In genomic region chr12:4843741-4844140, GRCm38 (mm10) we compare ENCODE assay signal across 8 mouse cellular contexts. TPM values are rescaled to one million over a fixed set of nuclear protein-coding genes. Genes with fewer than 3 reads are reported as not detected.
DNase-seq lines count a peak whose midpoint lies in the region; ATAC-seq and TF ChIP-seq lines count a peak whose summit lies in the region.

No protein-coding gene starts in this region.

- no peaks in the 10 kb centered on the region for H3K9me3 ChIP-seq in erythroblast, embryonic 14.5 days (ENCODE audit: control insufficient read depth, low read length)
- no peaks in the 10 kb centered on the region for H3K9me3 ChIP-seq in hindbrain, embryonic 15.5 days
- no peaks in the 10 kb centered on the region for H3K9me3 ChIP-seq in liver, embryonic 14.5 days (ENCODE audit: control insufficient read depth, low read length)

- peaks cover 50% of the 10 kb centered on the region for H3K4me1 ChIP-seq in erythroblast, embryonic 14.5 days (ENCODE audit: control insufficient read depth)
- peaks cover 26% of the 10 kb centered on the region for H3K4me1 ChIP-seq in hindbrain, embryonic 15.5 days (replicated peaks)
- H3K4me1 ChIP-seq in liver, embryonic 14.5 days (replicated peaks; ENCODE audit: control insufficient read depth in 2 of 2, insufficient read depth in 2 of 2, low read length in 1 of 2) = peaks cover 9 to 20% of the 10 kb centered on the region in 2 experiments

- peak overlapping the region; percentile 65 for H3K4me2 ChIP-seq in hindbrain, embryonic 15.5 days
- peak overlapping the region; percentile 99 for H3K4me2 ChIP-seq in liver, embryonic 14.5 days (ENCODE audit: low read depth)

- 0 out of 2 replicates have a peak, but pooled peaks have one; percentile 35 for ATAC-seq in hindbrain, embryonic 15.5 days (ENCODE audit: low FRiP score, low read depth)
- peak; percentile 55 for ATAC-seq in liver, embryonic 14.5 days (ENCODE audit: insufficient read depth)

- peaks cover 43% of the 10 kb centered on the region for H3K27me3 ChIP-seq in erythroblast, embryonic 14.5 days (ENCODE audit: control insufficient read depth)
- H3K27me3 ChIP-seq in hindbrain, embryonic 15.5 days = peaks cover 4% of the 10 kb centered on the region; the same call in 1 of the 2 replicates
- peaks cover 7% of the 10 kb centered on the region for H3K27me3 ChIP-seq in liver, embryonic 14.5 days (ENCODE audit: control insufficient read depth, insufficient read depth, low read length)

- peak overlapping the region; percentile 53; the same call in 1 of the 2 replicates for H3K27ac ChIP-seq in hindbrain, embryonic 15.5 days (replicated peaks)
- H3K27ac ChIP-seq in liver, embryonic 14.5 days = peak overlapping the region; percentile 13; the same call in 1 of the 2 replicates

- peaks cover 9% of the 10 kb centered on the region for H3K36me3 ChIP-seq in erythroblast, embryonic 14.5 days (ENCODE audit: control insufficient read depth)
- no peaks in the 10 kb centered on the region; the same call in 1 of the 2 replicates for H3K36me3 ChIP-seq in hindbrain, embryonic 15.5 days
- no peaks in the 10 kb centered on the region for H3K36me3 ChIP-seq in liver, embryonic 14.5 days (replicated peaks; ENCODE audit: control insufficient read depth, insufficient read depth, low read depth)

- peak; percentile 31 for DNase-seq in cerebellum, adult 8-10 months
- DNase-seq in cerebellum, adult 9-10 months = no peak
- DNase-seq in adrenal gland, adult 2 months = peak; percentile 65
- DNase-seq in liver, embryonic 14.5 days (ENCODE audit: low read depth in 3 of 3, low spot score in 3 of 3) = peak; percentile 12 to 41 (median 26)
- peak; percentile 79 for DNase-seq in naive thymus-derived CD4-positive, alpha-beta T cell, adult 2 months (ENCODE audit: low read depth)
- DNase-seq in yolk sac, embryonic 10.5 days (ENCODE audit: low spot score) = peak; percentile 61

- peak overlapping the region; percentile 87 for H3K4me3 ChIP-seq in erythroblast, embryonic 14.5 days (replicated peaks)
- H3K4me3 ChIP-seq in hindbrain, embryonic 15.5 days = peak overlapping the region; percentile 71
- H3K4me3 ChIP-seq in liver, embryonic 14.5 days (ENCODE audit: insufficient read depth in 1 of 2, low read depth in 2 of 2, low read length in 2 of 2) = peak overlapping the region; percentile 79 to 100

- peak overlapping the region; percentile 58 for H3K9ac ChIP-seq in hindbrain, embryonic 15.5 days
- peak overlapping the region; percentile 78 for H3K9ac ChIP-seq in liver, embryonic 14.5 days (replicated peaks)

- no peak for TF ChIP-seq CTCF in liver, embryonic 14.5 days (IDR thresholded peaks at IDR 0.05; ENCODE audit: low read depth)

- no peak for TF ChIP-seq EP300 in liver, embryonic 14.5 days (IDR thresholded peaks at IDR 0.05; ENCODE audit: low read depth)

- 0% methylated on average over 12 of the region's 12 CpGs for WGBS in hindbrain, embryonic 15.5 days
- under 1% methylated on average over 12 of the region's 12 CpGs for WGBS in liver, embryonic 14.5 days (ENCODE audit: insufficient replicate concordance)

RNA-seq across cellular contexts. Expression of gene Wdcp, which starts 0.6 kb away (rescaled TPM):
- total RNA-seq in adrenal gland, adult 2 months (2021) = 1 to 10 TPM; 7.1 to 7.7 TPM
- 3.5 and 3.8 TPM in 2 replicates for polyA plus RNA-seq in adrenal gland, adult 2 months (2012; rRNA removed)
- polyA plus RNA-seq in erythroblast, embryonic 14.5 days (2012) = 0.05 and 0.17 TPM in 2 replicates
- polyA plus RNA-seq in hindbrain, embryonic 15.5 days (2015; fragmentation: Nextera tagmentation; extraction: Ambion mirVana) = 14.2 and 14.9 TPM in 2 replicates
- 7.7 and 9.1 TPM in 2 replicates for polyA plus RNA-seq in liver, embryonic 14.5 days (2012; rRNA removed)
- polyA plus RNA-seq in liver, embryonic 14.5 days (2014; fragmentation: Nextera tagmentation; extraction: Ambion mirVana) = 11.3 and 11.6 TPM in 2 replicates

RNA-seq across cellular contexts. Expression of gene Fkbp1b, which starts 2.4 kb away (rescaled TPM):
- total RNA-seq in adrenal gland, adult 2 months (2021) = 1 to 10 TPM; 4.2 to 9.6 TPM
- 5.2 and 8.9 TPM in 2 replicates for polyA plus RNA-seq in adrenal gland, adult 2 months (2012; rRNA removed)
- polyA plus RNA-seq in erythroblast, embryonic 14.5 days (2012) = 0.04 TPM in 1 of 2 replicates, not detected in the other
- 60.0 and 71.2 TPM in 2 replicates for polyA plus RNA-seq in hindbrain, embryonic 15.5 days (2015; fragmentation: Nextera tagmentation; extraction: Ambion mirVana)
- polyA plus RNA-seq in liver, embryonic 14.5 days (2012; rRNA removed) = 2.5 and 2.9 TPM in 2 replicates
- polyA plus RNA-seq in liver, embryonic 14.5 days (2014; fragmentation: Nextera tagmentation; extraction: Ambion mirVana) = 2.2 and 2.6 TPM in 2 replicates

RNA-seq across cellular contexts. Expression of gene Sf3b6, which starts 26.4 kb away (rescaled TPM):
- 100 to 1,000 TPM; 117 to 145 TPM for total RNA-seq in adrenal gland, adult 2 months (2021)
- polyA plus RNA-seq in adrenal gland, adult 2 months (2012; rRNA removed) = 7.1 and 9.4 TPM in 2 replicates
- 0.51 and 0.52 TPM in 2 replicates for polyA plus RNA-seq in erythroblast, embryonic 14.5 days (2012)
- polyA plus RNA-seq in hindbrain, embryonic 15.5 days (2015; fragmentation: Nextera tagmentation; extraction: Ambion mirVana) = 174 and 203 TPM in 2 replicates
- 34.7 and 72.6 TPM in 2 replicates for polyA plus RNA-seq in liver, embryonic 14.5 days (2012; rRNA removed)
- 179 and 187 TPM in 2 replicates for polyA plus RNA-seq in liver, embryonic 14.5 days (2014; fragmentation: Nextera tagmentation; extraction: Ambion mirVana)

RNA-seq across cellular contexts. Expression of gene Mfsd2b, which starts 30.4 kb away (rescaled TPM):
- under 1 TPM; 0.55 to 0.61 TPM for total RNA-seq in adrenal gland, adult 2 months (2021)
- polyA plus RNA-seq in adrenal gland, adult 2 months (2012; rRNA removed) = 1.0 and 2.3 TPM in 2 replicates
- polyA plus RNA-seq in erythroblast, embryonic 14.5 days (2012) = 22.7 and 26.3 TPM in 2 replicates
- 2.4 and 2.6 TPM in 2 replicates for polyA plus RNA-seq in hindbrain, embryonic 15.5 days (2015; fragmentation: Nextera tagmentation; extraction: Ambion mirVana)
- 45.9 and 53.1 TPM in 2 replicates for polyA plus RNA-seq in liver, embryonic 14.5 days (2012; rRNA removed)
- polyA plus RNA-seq in liver, embryonic 14.5 days (2014; fragmentation: Nextera tagmentation; extraction: Ambion mirVana) = 54.6 and 62.6 TPM in 2 replicates
